In genomic region chr5:138171695-138172491, GRCm38 (mm10) we compare ENCODE assay signal across 8 mouse cellular contexts. TPM values are rescaled to one million over a fixed set of nuclear protein-coding genes. Genes with fewer than 3 reads are reported as not detected.
DNase-seq lines count a peak whose midpoint lies in the region; ATAC-seq and TF ChIP-seq lines count a peak whose summit lies in the region.

Ap4m1 (plus strand) TSS chr5:138172002.
Mcm7 (minus strand) TSS chr5:138172422.

- peak within 1 kb of the TSS; percentile 84 for H3K9ac ChIP-seq in embryonic facial prominence, embryonic 14.5 days (ENCODE audit: low read depth, low read length)
- peak within 1 kb of the TSS; percentile 77 for H3K9ac ChIP-seq in heart, adult 2 months (ENCODE audit: low read depth, low read length)
- H3K9ac ChIP-seq in limb, embryonic 13.5 days, result peak within 1 kb of the TSS; percentile 75
- peak within 1 kb of the TSS; percentile 66 for H3K9ac ChIP-seq in midbrain, embryonic 16.5 days (ENCODE audit: low read depth, low read length)

- peak within 1 kb of the TSS; percentile 95 for H3K27ac ChIP-seq in embryonic facial prominence, embryonic 14.5 days (replicated peaks; ENCODE audit: low read depth, low read length)
- peak within 1 kb of the TSS; percentile 96 for H3K27ac ChIP-seq in heart, adult 2 months
- H3K27ac ChIP-seq in limb, embryonic 13.5 days, result peak within 1 kb of the TSS; percentile 93
- peak within 1 kb of the TSS; percentile 90 for H3K27ac ChIP-seq in midbrain, embryonic 16.5 days (ENCODE audit: low read length)

- no peak for TF ChIP-seq EP300 in heart, adult 2 months (IDR thresholded peaks at IDR 0.05; ENCODE audit: insufficient read depth, low read depth, low read length)

- no peaks in the 10 kb centered on the region for H3K79me2 ChIP-seq in heart, adult 2 months (replicated peaks; ENCODE audit: control insufficient read depth, insufficient read depth, low read length)

- TF ChIP-seq CTCF in heart, adult 2 months (IDR thresholded peaks at IDR 0.05), result peak; percentile 47

- TF ChIP-seq POLR2A in heart, adult 2 months (IDR thresholded peaks at IDR 0.05; ENCODE audit: insufficient read depth, low read depth, low read length), result peak; percentile 60

- ATAC-seq in embryonic facial prominence, embryonic 14.5 days (ENCODE audit: low read depth), result peak; percentile 94
- peak; percentile 93 for ATAC-seq in limb, embryonic 13.5 days (ENCODE audit: low FRiP score, low read depth)
- ATAC-seq in midbrain, embryonic 16.5 days, result peak; percentile 95

- peak within 1 kb of the TSS; percentile 86 for H3K4me2 ChIP-seq in embryonic facial prominence, embryonic 14.5 days (ENCODE audit: low read depth, low read length)
- H3K4me2 ChIP-seq in limb, embryonic 13.5 days (replicated peaks), result peak within 1 kb of the TSS; percentile 76
- H3K4me2 ChIP-seq in midbrain, embryonic 16.5 days (ENCODE audit: low read length), result peak within 1 kb of the TSS; percentile 93

- peaks cover 63% of the 10 kb centered on the region for H3K36me3 ChIP-seq in embryonic facial prominence, embryonic 14.5 days (ENCODE audit: control insufficient read depth, insufficient read depth, low read length)
- H3K36me3 ChIP-seq in heart, adult 2 months (ENCODE audit: control insufficient read depth, insufficient read depth, low read length), result no peaks in the 10 kb centered on the region
- H3K36me3 ChIP-seq in limb, embryonic 13.5 days, result peaks cover 61% of the 10 kb centered on the region
- peaks cover 37% of the 10 kb centered on the region for H3K36me3 ChIP-seq in midbrain, embryonic 16.5 days (ENCODE audit: control insufficient read depth, insufficient read depth, low read length)

- H3K27me3 ChIP-seq in embryonic facial prominence, embryonic 14.5 days (replicated peaks; ENCODE audit: control insufficient read depth, insufficient read depth, low read length), result no peaks in the 10 kb centered on the region
- H3K27me3 ChIP-seq in heart, adult 2 months (ENCODE audit: control insufficient read depth, insufficient read depth, low read length), result no peaks in the 10 kb centered on the region
- H3K27me3 ChIP-seq in limb, embryonic 13.5 days, result no peaks in the 10 kb centered on the region
- no peaks in the 10 kb centered on the region for H3K27me3 ChIP-seq in midbrain, embryonic 16.5 days (ENCODE audit: control insufficient read depth, insufficient read depth, low read depth, low read length)

- WGBS in embryonic facial prominence, embryonic 14.5 days, result under 1% methylated on average over 54 of the region's 54 CpGs
- under 1% methylated on average over 54 of the region's 54 CpGs for WGBS in heart, adult 2 months
- under 1% methylated on average over 54 of the region's 54 CpGs for WGBS in limb, embryonic 13.5 days
- under 1% methylated on average over 54 of the region's 54 CpGs for WGBS in midbrain, embryonic 16.5 days

- intact Hi-C loops in heart, adult 2 months (cut with DNase I), result loop anchor here (1.0 to 2.0 kb wide), 2 partner anchors 15 to 17 kb away; partner anchors contain the start of genes Cnpy4, Taf6 and Zfp113

- H3K9me3 ChIP-seq in embryonic facial prominence, embryonic 14.5 days (ENCODE audit: control insufficient read depth, low read length), result no peaks in the 10 kb centered on the region
- H3K9me3 ChIP-seq in limb, embryonic 13.5 days, result no peaks in the 10 kb centered on the region
- no peaks in the 10 kb centered on the region for H3K9me3 ChIP-seq in midbrain, embryonic 16.5 days (replicated peaks; ENCODE audit: control insufficient read depth, low read length, poor library complexity, severe bottlenecking)

- peak within 1 kb of the TSS; percentile 72 for H3K4me3 ChIP-seq in embryonic facial prominence, embryonic 14.5 days (ENCODE audit: low read depth, low read length)
- peak within 1 kb of the TSS; percentile 87 for H3K4me3 ChIP-seq in heart, adult 2 months
- peak within 1 kb of the TSS; percentile 69 for H3K4me3 ChIP-seq in limb, embryonic 13.5 days
- H3K4me3 ChIP-seq in midbrain, embryonic 16.5 days (ENCODE audit: low read depth, low read length), result peak within 1 kb of the TSS; percentile 80

- peaks cover 15% of the 10 kb centered on the region for H3K4me1 ChIP-seq in embryonic facial prominence, embryonic 14.5 days (ENCODE audit: control insufficient read depth, insufficient read depth, low read length)
- peaks cover 4% of the 10 kb centered on the region for H3K4me1 ChIP-seq in heart, adult 2 months (ENCODE audit: control insufficient read depth, insufficient read depth, low read length)
- H3K4me1 ChIP-seq in limb, embryonic 13.5 days, result peaks cover 29% of the 10 kb centered on the region
- peaks cover 25% of the 10 kb centered on the region for H3K4me1 ChIP-seq in midbrain, embryonic 16.5 days (ENCODE audit: control insufficient read depth, insufficient read depth, low read length)

- DNase-seq in 3T3-L1 (ENCODE audit: low read depth, low spot score), result peak; percentile 100
- peak; percentile 90 to 92 for DNase-seq in adrenal gland, postnatal 4 days (ENCODE audit: low spot score in 2 of 2)
- DNase-seq in embryonic facial prominence, embryonic 14.5 days (ENCODE audit: low spot score), result peak; percentile 99
- peak; percentile 98 for DNase-seq in heart, adult 2 months
- DNase-seq in kidney, adult 8-10 months, result peak; percentile 98 to 99
- peak; percentile 92 to 96 for DNase-seq in spleen, postnatal 10 days (ENCODE audit: low spot score in 2 of 2)

RNA-seq across cellular contexts. Expression of gene Ap4m1, which starts in this region (rescaled TPM):
- 10 to 100 TPM; 46.0 to 47.2 TPM for total RNA-seq in adrenal gland, postnatal 4 days (2021)
- 17.5 and 18.9 TPM in 2 replicates for polyA plus RNA-seq in embryonic facial prominence, embryonic 14.5 days (2014; fragmentation: Nextera tagmentation; extraction: Ambion mirVana)
- total RNA-seq in heart, adult 2 months (2021), result 1 to 10 TPM; 7.3 to 7.5 TPM
- polyA plus RNA-seq in heart, adult 2 months (2012; rRNA removed), result 15.2 and 16.3 TPM in 2 replicates
- polyA plus RNA-seq in limb, embryonic 13.5 days (2015; fragmentation: Nextera tagmentation; extraction: Ambion mirVana), result 32.2 and 35.8 TPM in 2 replicates
- 24.9 and 27.2 TPM in 2 replicates for polyA plus RNA-seq in midbrain, embryonic 16.5 days (2015; fragmentation: Nextera tagmentation; extraction: Ambion mirVana)

RNA-seq across cellular contexts. Expression of gene Mcm7, which starts in this region (rescaled TPM):
- total RNA-seq in adrenal gland, postnatal 4 days (2021), result 100 to 1,000 TPM; 102 to 116 TPM
- 120 and 138 TPM in 2 replicates for polyA plus RNA-seq in embryonic facial prominence, embryonic 14.5 days (2014; fragmentation: Nextera tagmentation; extraction: Ambion mirVana)
- total RNA-seq in heart, adult 2 months (2021), result 1 to 10 TPM; 8.8 to 9.6 TPM
- polyA plus RNA-seq in heart, adult 2 months (2012; rRNA removed), result 8.5 and 9.8 TPM in 2 replicates
- 208 and 210 TPM in 2 replicates for polyA plus RNA-seq in limb, embryonic 13.5 days (2015; fragmentation: Nextera tagmentation; extraction: Ambion mirVana)
- 72.3 and 81.6 TPM in 2 replicates for polyA plus RNA-seq in midbrain, embryonic 16.5 days (2015; fragmentation: Nextera tagmentation; extraction: Ambion mirVana)

Comparison
In these comparisons a context has a peak if more than half of its experiments do, and no peak if none do; other contexts are left out.
1. Peak in every context shown above with its lines: DNase-seq, ATAC-seq, H3K4me3 ChIP-seq and H3K27ac ChIP-seq.
2. RNA of gene Ap4m1 (total RNA-seq): 46.0 to 47.2 TPM in adrenal gland, postnatal 4 days; 7.3 to 7.5 TPM in heart, adult 2 months; every median in the first group is over 4 times any median in the second.
3. RNA of gene Mcm7 (total RNA-seq): 102 to 116 TPM in adrenal gland, postnatal 4 days; 8.8 to 9.6 TPM in heart, adult 2 months; every median in the first group is over 4 times any median in the second.